Mouse (Mus musculus): ENCODE measurements around the gene Abcb4.

- no peak for TF ChIP-seq CTCF (IDR thresholded peaks at IDR 0.05)
- TF ChIP-seq POLR2A (IDR thresholded peaks at IDR 0.05; ENCODE audit: insufficient read depth, low read depth, low read length), result no peak
- no peak for TF ChIP-seq EP300 (IDR thresholded peaks at IDR 0.05; ENCODE audit: insufficient read depth, low read depth, low read length)
These were observed 60.1 kb downstream of the Abcb4 start for GRCm38 (mm10) chr5:8953660-8954059.
